Mouse (Mus musculus) adrenal gland, adult 2 months (tissue): ENCODE measurements around the gene Arhgef25. TPM values are rescaled to one million over a fixed set of nuclear protein-coding genes. Genes with fewer than 3 reads are reported as not detected.
"Not testable (repeated sequence)": the region's sequence is repeated elsewhere in the genome, so short reads cannot be mapped to it uniquely, and the experiment has no call there.

ENCODE experiments used
- DNase-seq: peaks from one replicate; pipeline ENCODE4 v3.0.0; 2021
- polyA plus RNA-seq: library from polyadenylated mRNA; depleted of rRNA; stranded (reverse); fragments of >200 nt; gene quantifications from 2 replicates; pipeline ENCODE4 v1.2.3, GENCODE M21; 2012
- total RNA-seq, 2 experiments: library from RNA; stranded (reverse); gene quantifications; 2 replicates each; pipeline ENCODE4 v1.2.3; 2021

The Arhgef25 gene
- total and polyA plus RNA-seq, 3 experiments = 16.0 to 41.3 (median 25.8) TPM

DNA sequence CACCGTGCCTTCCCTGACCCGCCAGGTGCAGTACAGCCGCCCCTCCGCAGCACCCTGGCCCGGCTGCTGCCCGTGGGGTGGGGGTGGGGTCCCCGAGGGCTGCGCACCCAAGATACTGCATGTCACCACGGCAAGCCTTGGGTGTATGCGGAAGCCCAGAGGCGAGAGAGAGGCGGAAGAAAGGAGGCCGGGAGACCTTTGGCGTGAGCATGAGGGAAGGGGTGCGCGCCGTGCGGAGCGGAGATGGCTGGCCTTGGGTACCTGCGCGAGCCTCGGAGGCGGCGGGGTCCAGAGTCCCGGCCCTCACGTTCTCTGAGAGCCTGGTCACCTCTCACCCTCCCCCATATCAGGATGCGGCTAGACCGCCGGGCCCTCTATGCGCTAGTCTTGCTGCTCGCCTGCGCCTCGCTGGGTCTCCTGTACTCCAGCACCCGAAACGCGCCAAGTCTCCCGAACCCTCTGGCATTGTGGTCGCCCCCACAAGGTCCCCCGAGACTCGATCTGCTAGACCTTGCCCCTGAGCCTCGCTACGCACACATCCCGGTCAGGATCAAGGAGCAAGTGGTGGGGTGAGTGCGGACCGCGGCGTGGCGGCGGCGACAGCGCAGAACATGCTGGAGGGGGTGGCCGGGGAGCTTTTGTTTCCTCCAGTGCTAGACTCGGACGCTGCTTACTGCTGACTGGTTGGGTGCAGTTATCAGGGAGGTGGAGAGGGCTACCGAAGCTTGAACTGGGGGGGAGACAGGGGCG lies 24.1 kb downstream of the Arhgef25 start:
- DNase-seq = peak; percentile 72

DNA sequence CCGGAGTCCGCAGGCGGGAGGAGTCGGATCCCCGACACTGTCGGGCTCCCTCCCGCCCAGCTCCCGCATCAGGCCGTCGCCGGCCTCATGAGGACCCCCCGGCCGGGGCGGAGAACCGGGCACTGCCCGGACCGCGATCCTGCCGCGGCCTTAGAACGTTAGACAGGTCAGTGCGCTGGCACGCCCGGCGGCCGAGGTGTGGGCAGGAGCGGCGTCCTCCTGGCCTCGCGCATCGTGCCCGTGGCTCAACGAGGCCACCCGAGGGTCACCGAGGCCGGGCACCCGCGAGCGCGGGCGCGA lies 24.6 kb downstream of the Arhgef25 start:
- DNase-seq = no peak

DNA sequence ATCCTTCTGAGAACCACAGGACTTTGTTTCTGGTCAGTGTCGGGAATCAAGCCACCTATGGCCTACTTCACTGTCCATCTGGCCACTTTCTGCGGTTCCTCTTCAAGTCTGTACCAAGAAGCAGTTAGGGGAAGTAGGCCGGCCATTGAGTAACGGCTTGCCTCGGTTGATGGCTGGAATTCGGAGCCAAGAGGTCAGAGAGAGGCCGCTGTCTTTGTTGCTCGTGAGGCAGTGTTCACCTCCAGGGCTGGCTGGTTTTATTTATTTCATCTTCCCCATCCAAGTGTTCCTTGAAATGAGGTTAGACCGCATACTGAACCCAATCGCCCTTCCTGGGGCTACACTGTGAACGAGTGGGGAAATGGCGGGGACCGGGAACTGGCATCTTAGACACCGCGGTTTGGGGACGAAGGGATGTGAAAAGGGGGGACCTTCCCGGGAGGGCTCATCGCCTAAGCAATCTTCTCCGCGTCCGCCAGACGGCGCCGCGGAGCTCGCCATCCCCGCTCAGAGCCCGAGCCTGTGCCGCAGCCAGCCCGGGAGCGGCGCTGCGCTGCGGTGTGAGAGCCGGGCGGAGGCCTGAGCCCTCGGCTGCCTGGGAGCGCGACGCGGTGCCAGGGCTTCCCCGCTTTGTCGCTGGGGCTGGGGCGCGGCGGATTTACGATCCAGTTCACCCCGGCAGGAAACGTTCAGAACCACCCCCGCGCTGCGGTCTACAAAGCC lies 25.1 kb downstream of the Arhgef25 start, which contains the start of gene B4galnt1:
TSS of gene B4galnt1 (plus strand) at position 595 of the 723 bp plus-strand sequence.
- DNase-seq = peak; percentile 85

DNA sequence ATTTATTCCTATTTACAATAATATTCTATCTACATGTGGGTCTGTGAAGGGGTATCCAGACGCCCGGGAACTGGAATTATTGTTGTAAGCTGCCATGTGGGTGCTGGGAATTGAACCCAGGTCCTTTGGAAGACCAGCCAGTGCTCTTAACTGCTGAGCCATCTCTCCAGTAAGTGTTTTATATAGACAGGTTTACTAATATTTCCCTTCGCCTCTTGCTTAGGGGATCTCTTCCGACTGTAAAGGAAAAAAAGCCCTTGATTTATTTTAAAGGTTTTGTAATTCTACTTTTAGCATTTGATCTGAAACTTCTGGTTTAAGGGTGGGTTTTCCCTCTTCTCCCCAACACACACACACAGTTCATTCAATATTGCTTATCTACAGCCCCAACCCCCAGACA lies 25.7 kb downstream of the Arhgef25 start:
- DNase-seq = no peak

DNA sequence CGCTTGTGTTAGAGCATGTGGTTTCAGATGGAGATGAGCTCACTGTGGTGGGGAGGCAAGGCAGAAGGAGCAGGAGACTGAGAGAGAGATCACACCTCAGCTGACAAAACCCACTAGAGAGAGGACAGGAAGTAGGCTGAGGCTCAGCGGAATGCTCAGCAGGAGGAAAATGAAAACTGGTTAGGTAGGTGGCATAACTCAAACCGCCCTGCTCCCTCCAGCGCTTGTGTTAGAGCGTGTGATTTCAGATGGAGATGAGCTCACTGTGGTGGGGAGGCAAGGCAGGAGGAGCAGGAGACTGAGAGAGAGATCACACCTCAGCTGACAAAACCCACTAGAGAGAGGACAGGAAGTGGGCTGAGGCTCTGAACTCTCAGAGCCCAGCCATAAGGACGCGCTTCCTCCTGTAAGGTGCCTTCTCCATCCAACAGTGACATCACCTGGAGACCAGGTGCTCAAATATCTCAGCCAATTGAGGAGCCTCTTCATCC lies 27.1 kb downstream of the Arhgef25 start:
- not testable (repeated sequence) for DNase-seq

DNA sequence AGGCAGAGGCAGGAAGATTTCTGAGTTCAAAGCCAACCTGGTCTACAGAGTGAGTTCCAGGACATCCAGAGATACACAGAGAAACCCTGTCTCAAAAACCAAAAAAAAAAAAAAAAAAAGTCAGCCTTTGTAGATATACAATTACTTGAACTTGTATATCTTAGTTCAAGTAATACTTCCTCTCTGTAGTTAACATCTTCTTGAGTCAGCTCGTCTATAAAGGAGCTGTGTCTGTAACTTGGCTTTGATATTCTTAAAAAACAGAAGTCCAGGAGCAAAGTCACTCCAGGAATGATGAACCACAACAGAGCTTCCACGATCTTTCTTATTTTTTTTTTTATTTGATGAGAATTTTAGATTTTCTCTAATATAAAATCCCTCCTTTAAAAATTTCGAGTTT lies 29.2 kb downstream of the Arhgef25 start:
- no peak for DNase-seq

DNA sequence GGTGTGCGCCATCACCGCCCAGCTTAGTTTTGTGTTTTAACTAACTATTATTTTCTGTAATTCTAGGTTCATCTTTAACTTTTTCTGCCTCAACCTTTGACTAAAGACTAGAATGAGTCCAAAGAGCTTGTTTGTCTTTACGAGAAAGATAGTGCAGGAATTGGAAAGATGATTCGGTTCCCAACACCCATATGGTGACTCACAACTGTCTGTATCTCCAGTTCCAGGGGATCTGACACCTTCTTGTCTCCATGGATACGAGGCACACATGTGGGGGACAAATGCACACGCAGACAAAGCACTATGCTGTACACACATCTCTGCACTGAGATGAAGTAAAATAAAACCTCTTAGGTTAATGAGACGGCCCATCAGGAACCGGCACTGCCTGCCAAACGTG lies 29.8 kb downstream of the Arhgef25 start:
- DNase-seq = no peak

DNA sequence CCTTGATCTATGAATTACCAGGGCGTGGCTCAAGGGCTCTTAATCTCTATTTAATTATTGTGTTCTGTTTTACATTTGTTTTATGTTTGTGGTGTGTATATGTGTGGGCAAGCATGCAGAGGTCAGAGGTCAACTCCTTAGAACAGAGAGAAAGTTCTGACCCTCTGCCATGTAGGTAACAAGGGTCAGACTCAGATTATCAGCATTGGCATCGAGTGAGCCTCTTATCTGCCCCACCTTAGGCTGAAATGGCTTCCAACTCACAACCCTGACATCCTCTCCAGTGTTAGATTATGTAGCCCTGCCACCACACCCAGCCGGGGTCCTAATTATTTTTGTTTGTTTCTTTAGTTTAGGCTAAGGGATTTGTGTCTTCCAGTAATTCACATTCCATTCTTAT lies 31.4 kb downstream of the Arhgef25 start:
- DNase-seq = no peak

DNA sequence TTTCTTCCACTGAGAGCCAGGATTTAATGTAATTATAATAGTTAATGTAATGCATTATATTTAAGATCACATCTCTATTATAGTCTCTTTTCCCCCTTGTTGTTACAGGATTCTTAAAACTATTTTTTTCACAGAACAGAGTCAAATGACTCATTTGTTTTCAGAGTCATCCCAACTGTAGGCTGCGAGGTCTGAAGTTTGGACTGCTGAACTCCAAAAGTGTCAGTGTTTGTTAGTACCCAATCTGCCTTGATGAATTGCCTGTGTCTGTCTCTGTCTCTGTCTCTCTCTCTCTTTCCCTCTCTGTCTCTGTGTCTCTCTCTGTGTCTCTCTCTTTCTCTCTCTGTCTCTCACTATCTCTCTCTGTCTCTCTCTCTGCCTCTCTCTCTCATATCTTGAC lies 33.4 kb downstream of the Arhgef25 start:
- no peak for DNase-seq

DNA sequence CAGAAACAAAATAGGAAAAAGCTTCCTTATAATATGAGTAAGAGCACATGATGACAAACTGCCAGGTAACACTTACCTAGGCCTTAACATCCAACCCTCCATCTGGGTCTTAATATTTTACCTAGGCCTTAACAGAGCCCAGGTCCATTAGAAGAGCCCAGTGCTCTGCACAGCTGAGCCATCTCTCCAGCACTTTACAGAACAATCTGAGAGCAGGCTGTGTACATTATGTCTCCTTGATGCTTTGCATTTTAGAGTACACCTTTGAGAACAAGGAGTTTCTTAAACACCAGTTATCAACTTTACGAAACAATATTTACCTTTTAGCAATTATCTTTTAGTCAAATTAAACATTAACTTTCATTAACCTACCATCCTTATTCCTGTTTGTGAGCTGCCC lies 33.8 kb downstream of the Arhgef25 start:
- DNase-seq = no peak

DNA sequence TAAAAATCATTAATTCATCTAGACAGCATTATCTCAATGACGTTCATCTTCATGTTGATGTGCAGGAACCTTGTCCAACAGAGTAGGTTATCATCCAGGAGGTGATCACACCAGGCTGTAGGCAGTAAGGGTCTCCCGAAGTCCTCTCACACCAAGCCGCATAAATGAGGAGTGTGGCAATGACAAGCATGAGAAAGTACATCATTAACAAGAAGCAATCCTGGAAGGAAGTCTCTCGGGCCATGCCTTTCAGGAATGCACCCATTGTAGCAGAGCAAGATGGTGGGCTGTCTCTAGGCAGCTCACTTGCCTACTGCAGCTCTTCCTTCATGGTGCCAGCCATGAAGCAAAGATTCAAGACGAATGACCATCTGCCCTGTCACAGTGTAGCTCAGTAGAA lies 35.2 kb downstream of the Arhgef25 start:
- no peak for DNase-seq

DNA sequence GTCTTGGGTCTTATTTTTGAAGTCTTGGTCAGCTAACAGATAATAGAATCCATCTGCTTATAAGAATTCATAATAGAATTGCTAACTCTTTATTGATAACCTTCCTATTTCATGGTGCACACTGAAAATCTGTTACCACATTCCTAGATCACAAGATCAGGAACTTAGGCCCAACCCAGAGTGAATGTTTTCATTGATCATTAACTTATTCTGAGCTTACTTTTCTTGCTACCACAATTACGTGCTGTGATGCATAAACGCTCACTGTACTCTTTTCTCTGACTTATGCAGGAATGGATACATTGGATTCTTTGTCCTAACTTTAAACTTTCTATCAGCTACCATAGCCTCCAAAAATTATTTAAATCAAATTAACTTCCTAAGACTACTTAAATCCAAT lies 35.6 kb downstream of the Arhgef25 start:
- no peak for DNase-seq

DNA sequence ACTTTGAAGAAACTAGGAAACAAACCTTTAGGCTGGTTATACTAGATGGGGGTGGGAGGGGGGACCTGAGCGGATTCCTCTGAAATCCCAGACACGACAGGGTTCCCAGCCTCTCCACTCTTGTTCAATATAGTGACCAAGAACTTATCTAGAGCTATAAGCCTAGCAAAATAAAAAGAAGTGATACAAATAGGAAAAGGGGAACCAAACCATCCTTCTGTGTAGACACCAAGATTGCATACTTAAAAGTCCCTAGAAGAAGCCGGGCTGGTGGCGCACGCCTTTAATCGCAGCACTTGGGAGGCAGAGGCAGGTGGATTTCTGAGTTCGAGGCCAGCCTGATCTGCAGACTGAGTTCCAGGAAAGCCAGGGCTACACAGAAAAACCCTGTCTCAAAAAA lies 36.6 kb downstream of the Arhgef25 start:
- no peak for DNase-seq

DNA sequence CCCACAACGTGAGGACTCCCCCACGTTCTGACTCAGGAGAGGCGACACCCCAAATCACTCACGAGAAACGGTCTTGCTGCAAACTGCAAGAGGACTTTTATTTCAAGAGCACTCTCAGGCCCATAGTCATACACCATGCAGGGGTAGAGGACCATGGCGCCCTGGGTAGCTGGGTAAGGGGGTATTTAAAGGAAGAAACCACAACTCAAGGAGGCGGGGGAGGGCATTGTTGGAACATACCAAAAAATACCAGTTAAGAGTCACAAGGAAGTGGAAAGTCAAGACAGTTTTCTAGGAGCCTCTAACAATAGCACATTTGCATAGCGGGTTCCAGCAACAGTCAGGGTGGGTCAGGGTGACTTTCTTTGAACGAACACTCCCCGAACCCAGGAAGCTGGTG lies 37.3 kb downstream of the Arhgef25 start:
- not testable (repeated sequence) for DNase-seq

DNA sequence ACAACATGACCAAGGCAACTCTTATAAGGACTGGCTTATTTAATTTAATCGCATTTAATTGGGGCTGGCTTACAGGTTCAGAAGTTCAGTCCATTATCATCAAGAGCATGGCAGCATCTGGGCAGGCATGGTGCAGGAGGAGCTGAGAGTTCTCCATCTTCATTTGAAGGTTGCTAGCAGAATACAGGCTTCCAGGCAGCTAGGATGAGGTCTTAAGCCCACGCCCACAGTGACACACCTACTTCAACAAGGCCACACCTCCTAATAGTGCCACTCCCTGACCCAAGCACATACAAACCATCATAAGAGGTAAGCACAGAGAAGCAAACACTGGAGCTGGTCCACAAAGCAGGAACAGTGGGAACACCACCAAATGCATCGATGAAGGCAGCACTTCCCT lies 38.6 kb downstream of the Arhgef25 start:
- DNase-seq = not testable (repeated sequence)

DNA sequence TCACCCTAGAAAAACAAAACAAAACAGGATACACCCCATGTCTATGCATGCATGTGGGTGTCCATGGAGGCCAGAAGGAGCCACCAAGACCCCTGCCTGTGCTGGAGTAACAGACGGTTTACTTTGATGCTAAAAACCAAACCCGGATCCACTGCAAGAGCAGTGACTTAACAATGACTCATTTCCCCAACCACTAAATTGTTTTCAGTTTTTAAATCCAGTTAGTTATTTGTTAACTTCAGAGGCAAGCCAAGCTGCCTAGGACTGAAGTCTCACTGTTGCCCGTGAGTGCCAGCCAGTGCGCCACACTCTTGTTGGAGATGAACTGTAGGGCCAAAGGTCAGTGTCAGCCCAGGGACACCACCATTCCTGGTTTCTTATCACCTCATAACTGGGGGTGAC lies 39.4 kb downstream of the Arhgef25 start:
- peak; percentile 29 for DNase-seq

DNA sequence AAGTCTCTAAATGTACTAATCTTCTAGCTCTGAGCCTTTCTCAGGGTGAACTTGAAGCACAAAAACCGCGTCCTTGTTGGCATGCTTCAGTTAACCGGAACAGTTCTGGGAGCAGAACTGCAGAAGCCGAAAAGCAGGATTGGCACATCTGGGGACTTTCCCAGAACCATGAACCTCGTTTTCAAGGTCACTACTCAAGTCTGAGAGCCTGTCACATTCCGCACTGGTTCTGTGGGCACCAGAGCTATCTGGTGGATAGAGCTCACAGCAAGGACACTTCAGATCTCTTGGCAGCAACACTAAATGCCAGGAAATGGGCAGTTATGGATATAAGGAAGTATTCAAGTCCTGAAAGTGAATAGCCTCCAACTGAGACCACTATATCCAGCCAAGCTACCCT lies 42.7 kb downstream of the Arhgef25 start:
- peak; percentile 50 for DNase-seq

DNA sequence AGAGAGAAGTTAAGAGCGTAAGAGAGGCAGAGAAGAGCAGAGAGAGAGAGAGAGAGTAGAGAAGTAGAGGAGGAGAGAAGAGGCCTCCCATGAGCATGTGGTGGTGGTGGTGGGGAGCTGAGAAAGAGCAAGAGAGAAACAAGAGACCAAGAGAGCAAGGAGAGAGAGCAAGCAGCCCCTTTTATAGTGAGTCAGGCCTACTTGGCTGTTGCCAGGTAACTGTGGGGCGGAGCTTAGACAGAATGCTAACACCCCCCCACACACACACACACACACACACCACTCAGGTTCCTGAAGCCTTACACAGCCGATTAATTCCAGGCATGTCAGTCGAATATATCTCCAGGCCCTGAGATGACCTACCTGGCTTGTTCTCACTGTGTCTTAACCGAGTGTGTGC lies 44.6 kb downstream of the Arhgef25 start:
- no peak for DNase-seq

DNA sequence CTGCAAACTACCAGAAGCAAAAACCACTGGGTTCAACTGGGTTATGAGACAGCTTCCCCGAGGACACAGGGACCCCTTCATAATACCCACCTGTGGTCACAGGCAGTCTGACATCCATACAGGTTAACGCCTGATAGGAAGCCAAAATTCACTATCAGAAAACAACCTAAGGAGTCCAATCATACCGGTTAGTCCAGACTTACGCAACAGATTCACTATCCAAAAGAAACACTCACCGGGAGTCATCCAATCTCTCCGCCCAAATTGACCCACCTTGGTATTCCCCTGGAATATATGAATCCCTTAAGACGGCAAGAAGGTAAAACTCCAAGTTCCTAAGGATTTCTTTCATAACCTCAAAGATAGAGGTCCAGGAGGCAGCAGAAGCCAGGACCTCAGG lies 45.3 kb downstream of the Arhgef25 start:
- no peak for DNase-seq

DNA sequence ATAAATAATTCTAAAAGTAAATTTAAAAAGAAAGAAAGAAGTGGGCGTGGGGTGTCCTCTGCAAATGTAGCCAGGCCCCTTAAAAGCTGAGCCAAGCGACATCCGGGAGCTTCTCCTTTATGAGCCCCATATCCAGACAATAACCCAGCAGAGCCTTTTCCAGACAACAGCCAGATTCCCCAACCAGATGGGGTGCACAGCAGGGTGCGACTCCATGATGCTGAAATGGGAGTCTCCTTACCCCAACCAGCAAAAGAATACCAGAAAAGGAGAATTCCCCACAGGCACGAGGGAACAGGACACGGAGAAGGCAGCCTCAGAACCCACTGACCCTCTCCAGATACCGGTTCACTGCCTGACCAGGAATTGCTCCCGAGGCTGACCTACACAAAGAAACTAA lies 46.7 kb downstream of the Arhgef25 start:
- DNase-seq = no peak

DNA sequence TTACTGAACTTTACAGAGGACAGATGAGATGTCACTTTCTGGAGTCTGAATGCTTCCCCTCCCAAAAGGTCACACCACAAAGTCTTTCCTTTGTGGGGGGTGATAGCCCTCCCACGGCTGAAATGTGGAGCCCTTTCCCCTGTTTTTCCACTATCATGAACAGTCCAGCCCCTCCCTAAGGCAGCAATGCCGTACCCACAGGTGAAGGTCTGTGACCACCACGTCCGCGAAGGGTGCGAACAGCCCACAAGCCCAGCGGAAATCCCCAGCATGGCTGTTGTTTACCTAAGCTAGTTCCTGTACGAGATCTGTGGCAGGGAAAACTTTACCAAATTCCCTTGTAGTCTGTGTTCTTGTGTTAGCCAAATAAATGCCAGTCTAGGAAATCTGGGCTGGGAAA lies 48.4 kb downstream of the Arhgef25 start:
- DNase-seq = no peak

DNA sequence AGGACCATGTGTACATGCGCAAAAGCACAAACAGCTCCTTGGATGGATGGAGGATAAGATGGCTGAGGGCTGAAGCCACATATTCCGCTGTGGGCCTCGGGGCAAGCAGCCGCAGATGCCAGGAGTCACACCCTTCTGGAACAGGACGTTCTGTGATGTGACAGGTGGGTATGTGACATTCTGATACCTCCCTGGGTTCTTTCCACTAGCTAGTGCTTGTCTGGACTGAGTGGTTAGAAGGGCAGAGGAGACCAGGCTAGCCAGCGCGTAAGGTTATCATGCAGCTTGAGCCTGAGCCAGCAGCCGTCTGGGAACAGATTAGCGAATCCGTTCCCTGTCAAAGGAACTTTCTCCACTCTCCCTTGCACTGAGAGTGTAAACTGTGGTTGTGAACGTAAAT lies 48.9 kb downstream of the Arhgef25 start:
- no peak for DNase-seq

DNA sequence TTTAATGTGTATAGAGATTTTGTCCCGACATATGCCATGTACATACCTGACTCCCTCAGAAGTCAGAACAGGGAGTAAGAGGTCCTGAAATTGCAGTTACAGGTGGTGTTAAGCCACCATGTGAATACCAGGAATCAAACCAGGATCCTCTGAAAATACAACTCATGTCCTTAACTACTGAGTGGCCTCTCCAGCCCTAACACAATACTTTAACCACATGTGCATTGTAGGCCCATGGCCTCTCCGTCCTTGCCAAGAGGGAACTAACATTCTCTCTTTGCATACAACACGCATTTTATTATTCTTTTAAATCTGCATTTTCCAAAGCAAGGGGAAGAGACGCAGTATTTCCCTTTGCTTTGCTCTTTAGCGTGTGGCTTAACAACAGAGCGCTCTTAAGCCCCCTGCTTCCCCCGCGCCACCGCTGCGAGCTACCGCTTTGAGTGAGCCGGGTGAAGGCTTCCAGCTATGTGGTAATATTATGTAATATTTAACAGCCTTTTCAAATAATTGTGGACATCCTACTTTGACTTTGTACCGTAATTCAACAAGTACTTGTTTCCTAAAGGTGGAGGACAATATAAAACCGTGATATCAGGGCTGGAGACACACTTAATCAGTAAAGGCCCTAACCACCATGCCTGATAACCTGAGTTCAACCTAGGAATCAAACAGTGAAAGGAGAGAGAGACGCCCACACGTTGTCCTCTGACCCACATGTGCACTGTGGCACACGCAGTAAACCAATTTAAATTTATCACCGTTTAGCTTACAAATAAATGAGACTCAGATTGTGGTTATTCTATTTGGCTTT lies 51.3 kb downstream of the Arhgef25 start:
- no peak for DNase-seq
